Mouse (Mus musculus): ENCODE measurements at regions not wholly inside any gene's neighbourhood (a gene's known extent, or its start where the extent isn't known, plus 50 kb on each side); places are given as distances from the start of the nearest gene placed in this dataset.
A peak's percentile ranks its signal among the peaks of the same experiment; 100 is the strongest.

- no peak for DNase-seq (ENCODE audit: low spot score in 2 of 2)
Observed at GRCm38 (mm10) chr12:12508487-12509125, 246.7 kb downstream of the Fam49a start.

DNA sequence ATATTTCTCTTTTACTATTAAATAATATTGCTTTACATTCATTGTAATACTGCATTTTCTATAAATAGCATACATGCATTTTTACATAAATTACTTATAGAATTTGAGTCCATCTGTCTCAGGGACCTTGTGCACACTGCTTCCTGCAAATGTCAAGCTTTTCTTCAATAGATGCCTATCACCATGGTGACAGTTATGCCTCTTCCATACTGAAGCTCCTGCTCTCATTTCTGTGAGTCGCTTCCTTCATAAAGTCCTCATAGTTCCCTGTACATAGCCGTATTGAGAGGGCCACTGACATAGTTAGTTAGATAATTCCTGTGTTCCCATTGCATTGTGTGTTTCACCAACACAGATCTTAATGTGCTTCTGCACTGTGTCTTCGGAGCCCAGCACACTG, 244.7 kb downstream of the Fam49a start:
- no peak for DNase-seq (ENCODE audit: low spot score in 2 of 2)

DNA sequence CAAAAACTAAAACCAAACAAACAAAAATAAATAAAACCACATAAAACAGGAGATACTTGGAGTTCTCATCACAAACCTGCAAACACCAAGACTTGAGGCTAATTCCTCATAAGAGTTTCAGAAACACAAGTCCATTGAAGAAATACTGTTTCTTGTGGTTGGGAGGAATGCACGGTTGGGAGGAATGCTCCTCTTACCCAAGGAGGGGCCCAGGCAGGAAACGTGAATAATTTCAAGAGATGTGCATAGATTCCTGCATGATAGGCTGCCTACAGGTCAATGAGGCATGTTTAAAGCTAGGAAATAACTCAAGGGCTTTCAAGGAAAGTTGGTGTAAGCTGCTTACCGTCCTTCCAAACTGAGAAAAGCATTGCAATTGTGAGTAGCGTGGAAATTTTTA, 243.7 kb downstream of the Fam49a start:
- no peak for DNase-seq (ENCODE audit: low spot score in 2 of 2)

DNA sequence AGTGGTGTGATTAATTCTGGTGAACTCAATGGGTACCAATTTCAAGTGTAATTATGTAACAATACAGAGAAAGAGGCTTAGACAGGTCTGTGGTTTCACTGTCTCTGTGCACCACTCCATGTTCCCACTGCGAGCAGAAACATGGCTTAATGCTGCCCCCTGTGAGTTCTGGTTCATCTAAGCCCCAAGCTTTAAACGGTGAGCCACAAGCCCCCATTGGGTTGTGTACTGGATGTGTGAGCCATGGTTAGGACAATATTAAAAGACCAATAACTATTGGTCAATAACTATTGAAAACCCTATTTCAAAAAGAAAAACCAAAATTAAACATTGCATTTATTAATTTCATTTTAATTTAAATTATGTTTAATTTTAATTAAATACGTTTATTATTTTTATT, 238.0 kb downstream of the Fam49a start:
- DNase-seq (ENCODE audit: low spot score in 2 of 2), result no peak

GRCm38 (mm10) chr12:12498621-12499020, 236.7 kb downstream of the Fam49a start:
- DNase-seq (ENCODE audit: low spot score in 2 of 2), result no peak

DNA sequence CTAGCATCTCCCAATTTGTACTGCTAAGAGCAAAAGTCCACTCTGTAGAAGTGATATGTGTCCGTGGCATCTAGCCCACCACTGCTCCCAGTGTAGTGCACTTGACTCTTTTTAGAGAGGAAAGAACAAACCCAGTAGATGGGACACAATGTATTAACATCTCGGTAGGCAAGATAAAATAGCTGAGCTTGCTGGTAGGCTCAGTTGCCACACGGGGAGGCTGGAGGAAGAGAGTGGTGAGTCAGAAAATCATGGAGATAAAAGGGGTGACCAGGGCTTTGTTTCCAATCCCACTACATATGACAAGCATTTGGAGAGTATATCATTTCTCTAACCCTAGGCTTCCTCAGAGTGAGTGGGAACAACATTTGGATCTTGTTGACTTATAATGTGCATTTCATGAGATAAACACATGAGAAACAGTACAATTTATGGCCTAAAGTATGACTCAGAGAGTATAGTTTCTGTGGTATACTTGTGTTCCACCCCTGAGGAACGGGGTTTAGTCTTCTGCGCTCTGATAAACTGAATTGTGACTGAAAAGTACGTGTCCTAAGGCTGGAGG, 235.4 kb downstream of the Fam49a start:
- no peak for DNase-seq (ENCODE audit: low spot score in 2 of 2)

GRCm38 (mm10) chr12:12496593-12497141, 234.7 kb downstream of the Fam49a start:
- DNase-seq (ENCODE audit: low spot score in 2 of 2), result peak in 1 of 2 experiments; percentile 4

- no peak for DNase-seq (ENCODE audit: low spot score in 2 of 2)
Observed at GRCm38 (mm10) chr12:12490173-12490572, 228.2 kb downstream of the Fam49a start.

DNA sequence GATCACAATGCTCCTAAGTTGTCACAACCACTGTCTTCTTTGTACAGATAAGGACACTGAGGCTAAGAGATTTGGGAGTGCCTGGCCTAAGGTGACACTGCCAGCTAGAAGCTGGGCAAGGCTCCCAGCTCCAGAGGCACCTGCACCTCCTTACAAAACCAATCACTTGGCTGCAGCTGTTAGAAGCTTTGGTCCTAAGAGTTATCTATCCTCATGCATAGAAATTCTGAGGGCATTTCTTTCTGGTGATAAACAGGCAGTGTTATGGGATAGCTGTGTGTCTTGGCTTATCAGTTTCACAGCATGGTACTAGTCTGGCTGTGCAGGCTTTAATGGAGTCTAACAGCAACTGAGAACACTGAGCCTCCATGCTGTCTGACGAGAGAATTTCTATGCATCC, 226.2 kb downstream of the Fam49a start:
- no peak for DNase-seq (ENCODE audit: low spot score in 2 of 2)

- no peak for DNase-seq (ENCODE audit: low spot score in 2 of 2)
Observed at GRCm38 (mm10) chr12:12486656-12487356, 224.9 kb downstream of the Fam49a start.

DNA sequence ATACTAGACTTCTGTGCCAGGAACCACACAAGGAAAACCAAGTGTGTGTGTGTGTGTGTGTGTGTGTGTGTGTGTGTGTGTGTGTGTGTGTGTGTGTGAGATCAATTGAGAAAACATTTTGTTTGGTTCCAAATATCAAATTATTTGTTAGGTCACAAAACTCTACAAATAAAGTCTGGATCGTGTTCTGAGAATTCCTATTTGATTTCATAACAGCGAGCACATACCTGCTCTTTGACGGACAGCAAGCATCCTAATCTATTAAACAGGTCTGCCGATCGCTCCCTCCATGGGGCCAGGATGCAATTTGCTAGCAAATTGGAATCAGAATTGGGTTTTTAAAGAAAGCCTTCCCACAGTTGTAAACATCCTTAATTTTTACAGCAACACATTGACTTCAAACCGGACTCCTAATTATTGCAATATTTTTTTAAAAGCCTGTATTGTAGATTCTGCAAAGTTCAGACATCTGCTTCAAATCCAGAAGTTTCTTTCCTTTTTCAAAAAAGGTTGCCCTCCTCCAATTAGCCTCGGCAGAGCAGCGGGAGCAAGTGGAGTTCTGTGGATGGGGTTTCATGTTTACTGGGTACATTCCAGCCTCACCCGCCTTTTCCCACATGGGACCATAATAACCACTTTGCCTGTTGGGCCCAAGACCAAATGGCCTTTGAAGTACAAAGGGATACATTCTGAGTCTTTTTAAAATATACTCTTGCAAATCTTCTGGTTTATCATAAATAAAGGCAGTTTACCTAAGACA, 223.2 kb downstream of the Fam49a start:
- no peak for DNase-seq (ENCODE audit: low spot score in 2 of 2)

- no peak for DNase-seq (ENCODE audit: low spot score in 2 of 2)
Observed at GRCm38 (mm10) chr12:12480451-12480850, 218.5 kb downstream of the Fam49a start.

DNA sequence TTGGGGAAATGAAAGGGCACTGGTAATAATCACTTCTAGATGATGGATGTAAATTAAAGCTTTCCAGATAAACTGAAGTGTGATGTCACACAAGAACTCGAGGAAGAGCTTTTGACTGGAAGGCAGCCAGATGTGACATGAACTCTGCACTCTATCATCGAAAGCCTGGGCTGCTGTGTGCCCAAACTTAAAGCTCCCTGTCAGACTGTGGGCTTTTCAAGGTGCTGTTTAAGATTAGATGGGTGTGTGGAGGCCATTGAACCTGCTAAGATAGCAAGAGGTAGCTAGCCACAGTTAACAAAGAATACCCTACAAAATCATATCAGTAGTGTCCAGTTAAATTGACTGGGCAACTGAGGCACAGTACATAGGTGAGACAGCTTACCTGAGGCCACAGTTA, 190.1 kb downstream of the Fam49a start:
- DNase-seq (ENCODE audit: low spot score in 2 of 2), result no peak

DNA sequence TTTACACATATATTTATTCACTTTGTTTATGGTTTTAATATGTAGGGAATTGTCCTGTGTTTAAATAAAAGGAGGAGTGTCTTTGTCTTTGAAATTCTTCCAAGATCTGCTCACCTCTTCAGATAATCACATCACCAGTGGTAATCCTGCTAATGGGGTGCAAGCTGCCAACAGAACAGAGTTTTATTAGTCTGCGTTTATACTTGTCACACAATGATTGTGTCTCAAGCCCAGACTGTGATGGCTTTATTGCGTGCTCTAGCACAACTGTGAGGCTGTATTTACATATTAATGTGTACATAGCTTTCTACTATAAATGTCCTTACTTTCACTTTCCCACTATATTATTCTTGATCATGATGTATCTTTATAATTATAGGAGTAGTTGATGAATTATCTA, 184.8 kb downstream of the Fam49a start:
- no peak for DNase-seq (ENCODE audit: low spot score in 2 of 2)

DNA sequence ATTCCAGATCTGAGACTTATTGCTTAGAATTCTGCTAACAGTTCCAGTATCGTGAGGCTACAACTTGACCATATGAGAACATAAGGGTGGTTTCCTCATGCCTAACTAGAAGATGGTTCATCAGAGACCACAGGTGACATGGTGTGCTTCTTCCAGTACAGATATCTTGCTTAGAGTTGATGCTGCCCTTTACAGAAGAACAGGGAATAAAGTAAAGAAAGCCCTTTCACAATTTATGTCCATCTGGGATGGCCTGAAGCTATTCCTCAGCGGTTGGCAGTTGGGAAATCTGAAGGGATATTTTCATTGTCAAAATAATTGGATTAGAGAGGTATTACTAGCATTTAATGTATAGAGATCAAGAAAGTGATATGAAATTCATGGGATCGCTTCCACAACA, 184.3 kb downstream of the Fam49a start:
- no peak for DNase-seq (ENCODE audit: low spot score in 2 of 2)

DNA sequence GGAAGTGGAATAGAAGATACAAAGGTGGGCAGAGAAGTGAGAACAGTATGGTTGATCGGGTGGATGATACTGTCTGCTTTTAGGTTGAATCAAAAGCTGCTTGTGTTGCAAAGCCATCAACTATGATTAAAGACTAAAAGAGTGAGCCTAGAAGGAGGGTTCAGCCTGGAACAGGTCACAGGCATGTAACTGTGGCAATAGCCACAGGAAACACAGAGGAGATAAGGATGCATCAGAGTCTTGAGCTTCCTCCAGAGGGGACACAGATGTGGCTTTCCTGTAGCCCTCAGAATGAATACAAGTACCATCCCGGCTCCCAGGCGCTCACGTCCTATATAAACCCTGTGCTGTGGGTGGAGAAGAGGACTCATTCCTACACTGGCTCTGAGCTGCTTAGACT, 180.9 kb downstream of the Fam49a start:
- no peak for DNase-seq (ENCODE audit: low spot score in 2 of 2)

GRCm38 (mm10) chr12:12436379-12436778, 174.4 kb downstream of the Fam49a start:
- no peak for DNase-seq (ENCODE audit: low spot score in 2 of 2)

DNA sequence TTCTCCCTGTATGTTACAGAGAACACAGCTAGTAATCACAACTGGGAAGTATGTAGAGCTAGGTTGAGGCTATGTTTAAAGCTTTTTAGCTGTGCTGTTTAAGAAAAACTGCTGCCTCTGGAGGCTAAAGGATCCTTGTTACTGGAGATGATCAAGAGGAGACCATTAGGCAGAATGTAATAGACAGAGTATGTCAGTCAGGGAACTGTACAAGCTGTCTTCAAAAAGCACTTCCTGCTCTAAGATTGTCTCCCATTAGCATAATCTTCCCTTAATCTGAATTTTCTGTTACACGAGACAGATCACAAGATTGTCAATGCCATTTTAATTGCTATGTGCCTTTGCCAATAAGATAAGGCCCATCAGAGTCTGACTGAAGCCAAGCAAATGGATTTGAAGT, 170.7 kb downstream of the Fam49a start:
- no peak for DNase-seq (ENCODE audit: low spot score in 2 of 2)
